Mouse (Mus musculus): ENCODE results near the gene Aoc2. TPM values are rescaled to one million over a fixed set of nuclear protein-coding genes. Genes with fewer than 3 reads are reported as not detected.

Gene Aoc2
- total and polyA plus RNA-seq, 3 experiments: 12.1 to 21.1 TPM; not detected in 1

DNA sequence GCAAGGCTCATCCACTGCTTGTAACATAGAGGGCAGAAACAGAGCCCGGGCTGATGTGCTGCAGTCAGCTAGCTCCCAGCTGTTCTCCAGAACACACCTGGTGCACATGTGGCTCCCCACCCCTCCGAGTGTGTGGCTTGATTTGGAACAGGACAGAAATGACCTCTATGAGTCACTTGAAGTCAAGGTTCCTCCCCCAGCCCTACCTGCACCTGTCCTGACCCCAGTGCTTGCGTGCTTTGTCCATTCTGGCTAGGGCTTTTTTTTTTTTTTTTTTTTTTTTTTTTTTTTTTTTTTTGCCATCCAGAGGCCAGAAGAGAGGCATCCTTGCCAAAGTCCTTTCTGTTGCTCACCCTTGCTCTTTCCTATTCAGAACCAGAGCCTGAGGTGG is 26.9 kb downstream of the Aoc2 start:
- Histone ChIP-seq H3K79me2 (ENCODE audit: control insufficient read depth, insufficient read depth, low read length, poor library complexity) (no peaks in the 10 kb centered on the region), H3K27me3 (ENCODE audit: control insufficient read depth in 1 of 2, insufficient read depth in 2 of 2, low read length in 2 of 2) (peaks cover 2 to 8% of the 10 kb centered on the region in 2 experiments), H3K9me3 (replicated peaks; ENCODE audit: insufficient read depth, low read length) (no peaks in the 10 kb centered on the region), H3K4me1 (ENCODE audit: control insufficient read depth in 1 of 2, insufficient read depth in 2 of 2, low read length in 2 of 2) (no peaks in the 10 kb centered on the region), H3K9ac (ENCODE audit: control insufficient read depth, low read depth, low read length, poor library complexity, severe bottlenecking) (no peak overlapping the region), H3K4me3 (ENCODE audit: control insufficient read depth in 1 of 2, insufficient read depth in 1 of 2, low read depth in 2 of 2, low read length in 2 of 2) (no peak overlapping the region), H3K27ac (ENCODE audit: control insufficient read depth, low read depth, low read length) (no peak overlapping the region), H3K36me3 (ENCODE audit: control insufficient read depth in 1 of 2, insufficient read depth in 2 of 2, low read length in 2 of 2) (no peaks in the 10 kb centered on the region)
- TF ChIP-seq MAFK (IDR thresholded peaks at IDR 0.05; ENCODE audit: borderline replicate concordance, low read depth, low read length) (no peak), NELFE (IDR thresholded peaks at IDR 0.05; ENCODE audit: low read depth, low read length) (no peak), HCFC1 (IDR thresholded peaks at IDR 0.05; ENCODE audit: low read depth, low read length) (no peak), ZNF384 (IDR thresholded peaks at IDR 0.05; ENCODE audit: low read depth, low read length) (no peak), SIN3A (IDR thresholded peaks at IDR 0.05; ENCODE audit: low read length) (no peak), MXI1 (IDR thresholded peaks at IDR 0.05; ENCODE audit: low read depth, low read length) (no peak), NRF1 (IDR thresholded peaks at IDR 0.05; ENCODE audit: insufficient read depth, low read depth, low read length, poor library complexity, severe bottlenecking) (no peak), USF1 (IDR thresholded peaks at IDR 0.05; ENCODE audit: low read depth, low read length) (no peak), USF2 (IDR thresholded peaks at IDR 0.05; ENCODE audit: borderline replicate concordance in 1 of 2, insufficient read depth in 1 of 2, low read depth in 1 of 2, low read length in 2 of 2) (no peak), POLR2AphosphoS2 (IDR thresholded peaks at IDR 0.05; ENCODE audit: low read length) (no peak), KAT2A (conservative IDR thresholded peaks at IDR 0.05; ENCODE audit: low read depth, low read length) (no peak), ELF1 (IDR thresholded peaks at IDR 0.05; ENCODE audit: low read depth, low read length) (no peak)
- no peak for DNase-seq (ENCODE audit: low read depth, low spot score)

- DNase-seq (ENCODE audit: low read depth, low spot score): no peak
- no peak overlapping the region for H3K27ac ChIP-seq (ENCODE audit: control insufficient read depth, low read depth, low read length)
These were observed 28.6 kb downstream of the Aoc2 start for GRCm38 (mm10) chr11:101353436-101353835.

More at GRCm38 (mm10) chr11:101353436-101353835, 28.6 kb downstream of the Aoc2 start:
- Histone ChIP-seq H3K79me2 (ENCODE audit: control insufficient read depth, insufficient read depth, low read length, poor library complexity) (no peaks in the 10 kb centered on the region), H3K9ac (ENCODE audit: control insufficient read depth, low read depth, low read length, poor library complexity, severe bottlenecking) (no peak overlapping the region), H3K4me1 (ENCODE audit: control insufficient read depth in 1 of 2, insufficient read depth in 2 of 2, low read length in 2 of 2) (peaks cover 11 to 12% of the 10 kb centered on the region in 2 experiments), H3K36me3 (ENCODE audit: control insufficient read depth in 1 of 2, insufficient read depth in 2 of 2, low read length in 2 of 2) (peaks cover 0 to 10% of the 10 kb centered on the region in 2 experiments; a peak in 2 of 4 replicates), H3K4me3 (ENCODE audit: control insufficient read depth in 1 of 2, insufficient read depth in 1 of 2, low read depth in 2 of 2, low read length in 2 of 2) (no peak overlapping the region), H3K9me3 (replicated peaks; ENCODE audit: insufficient read depth, low read length) (no peaks in the 10 kb centered on the region), H3K27me3 (ENCODE audit: control insufficient read depth in 1 of 2, insufficient read depth in 2 of 2, low read length in 2 of 2) (peaks cover 2 to 8% of the 10 kb centered on the region in 2 experiments)
- TF ChIP-seq TAL1 (IDR thresholded peaks at IDR 0.05; ENCODE audit: low read length): no peak
- no peak for TF ChIP-seq MYB (IDR thresholded peaks at IDR 0.05; ENCODE audit: low read depth, low read length)
- TF ChIP-seq MYC (IDR thresholded peaks at IDR 0.05; ENCODE audit: low read depth, low read length): no peak
- no peak for TF ChIP-seq RCOR1 (IDR thresholded peaks at IDR 0.05; ENCODE audit: low read depth, low read length)
- TF ChIP-seq MAZ (IDR thresholded peaks at IDR 0.05; ENCODE audit: low read depth, low read length): no peak
- TF ChIP-seq POLR2AphosphoS2 (IDR thresholded peaks at IDR 0.05; ENCODE audit: low read length): no peak
- TF ChIP-seq EP300 (IDR thresholded peaks at IDR 0.05; ENCODE audit: low read depth in 1 of 2, low read length in 2 of 2): no peak
- no peak for TF ChIP-seq KAT2A (conservative IDR thresholded peaks at IDR 0.05; ENCODE audit: low read depth, low read length)
- no peak for TF ChIP-seq CHD2 (IDR thresholded peaks at IDR 0.05; ENCODE audit: low read length)
- TF ChIP-seq GATA1 (IDR thresholded peaks at IDR 0.05; ENCODE audit: low read depth, low read length): no peak
- no peak for TF ChIP-seq ZMIZ1 (IDR thresholded peaks at IDR 0.05; ENCODE audit: low read depth, low read length)
- no peak for TF ChIP-seq ZKSCAN1 (IDR thresholded peaks at IDR 0.05; ENCODE audit: low read depth, low read length)
- no peak for TF ChIP-seq GABPA (IDR thresholded peaks at IDR 0.05; ENCODE audit: low read depth, low read length)
- no peak for TF ChIP-seq JUND (IDR thresholded peaks at IDR 0.05; ENCODE audit: low read depth, low read length)
- TF ChIP-seq USF2 (IDR thresholded peaks at IDR 0.05; ENCODE audit: borderline replicate concordance in 1 of 2, insufficient read depth in 1 of 2, low read depth in 1 of 2, low read length in 2 of 2): no peak
- no peak for TF ChIP-seq RAD21 (IDR thresholded peaks at IDR 0.05; ENCODE audit: low read depth, low read length)
- no peak for TF ChIP-seq UBTF (IDR thresholded peaks at IDR 0.05; ENCODE audit: borderline replicate concordance, insufficient read depth, low read depth, low read length)
- no peak for TF ChIP-seq HCFC1 (IDR thresholded peaks at IDR 0.05; ENCODE audit: low read depth, low read length)
- no peak for TF ChIP-seq BHLHE40 (IDR thresholded peaks at IDR 0.05; ENCODE audit: borderline replicate concordance, low read depth, low read length)
